Mouse (Mus musculus) CH12F3 (cell line): ENCODE data around the gene Pwp1.
"Not testable (repeated sequence)": the region's sequence is repeated elsewhere in the genome, so short reads cannot be mapped to it uniquely, and the experiment has no call there.

Experiments used
- in situ Hi-C: fragments of 300-500 bp; cut with MboI; formaldehyde crosslinking; loops from 2 replicates; pipeline ENCODE4 v1.14.3; 2020; ENCODE audit warnings: low sequenced_read_pairs

The Pwp1 gene

DNA sequence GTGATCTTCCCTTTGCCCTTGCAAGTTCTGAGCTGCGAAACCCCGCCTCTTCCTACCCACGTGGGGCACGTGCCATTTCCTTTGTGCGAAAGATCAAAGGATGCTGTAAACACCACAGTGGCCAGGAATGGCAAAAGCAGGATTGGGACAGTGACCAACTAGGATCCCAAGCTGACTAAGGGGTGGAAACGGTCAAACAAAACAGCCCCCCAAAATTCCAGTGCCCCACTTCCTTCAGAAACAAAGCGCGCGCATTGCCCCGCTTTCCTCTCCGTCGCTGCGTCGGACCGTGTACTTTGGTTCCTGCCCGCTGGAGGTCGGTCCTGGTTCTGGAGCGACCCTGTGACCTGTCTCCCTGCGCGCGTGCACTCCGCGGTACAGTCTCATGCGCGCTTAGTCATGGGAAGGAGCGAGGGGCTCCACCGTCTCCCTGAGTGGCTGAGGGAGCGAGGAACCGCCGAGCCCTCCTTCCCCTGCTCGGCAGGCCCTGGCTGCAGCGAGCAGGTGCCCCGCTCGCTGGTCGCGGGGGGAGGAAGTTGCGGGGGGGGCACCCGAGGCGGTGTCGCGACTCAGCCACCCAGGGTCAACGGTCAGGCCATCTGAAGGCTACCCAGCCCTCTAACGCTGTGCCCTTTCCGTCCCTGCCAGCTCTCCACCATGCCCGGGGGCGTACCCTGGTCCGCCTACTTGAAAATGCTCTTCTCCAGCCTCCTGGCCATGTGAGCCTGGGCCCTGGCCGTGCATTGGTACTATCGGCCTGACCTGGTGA lies at the start of gene Pwp1:
Pwp1 (plus strand) TSS at position 410 of the 769 bp plus-strand sequence.
- in situ Hi-C loops = not testable (repeated sequence)

DNA sequence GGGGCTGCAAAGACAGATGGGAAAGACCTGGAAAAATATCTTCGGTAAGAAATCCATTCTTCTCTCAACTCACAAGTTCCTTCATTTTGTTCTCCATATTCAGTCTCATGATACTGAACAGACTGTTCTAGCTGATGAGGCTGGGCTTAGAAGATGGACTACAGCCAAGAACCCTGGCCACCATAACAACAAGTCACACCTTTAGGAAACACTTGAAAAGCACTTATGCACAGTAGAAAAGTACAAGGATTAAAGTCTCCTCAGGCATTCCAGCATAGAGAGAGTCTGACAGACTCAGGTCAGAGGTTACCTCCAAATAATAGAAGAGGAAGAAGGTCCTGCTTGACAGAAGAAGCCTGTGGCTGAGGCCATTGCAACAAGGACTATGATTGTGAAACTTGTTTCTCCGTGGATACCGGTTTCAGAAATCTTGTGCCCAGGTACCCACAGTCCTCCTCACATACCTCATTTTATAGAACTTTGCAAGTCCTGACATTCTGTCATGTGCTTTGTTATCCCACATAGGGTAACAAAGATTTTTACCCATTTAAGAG lies 7.1 kb upstream of the Pwp1 start:
- in situ Hi-C loops = not testable (repeated sequence)

DNA sequence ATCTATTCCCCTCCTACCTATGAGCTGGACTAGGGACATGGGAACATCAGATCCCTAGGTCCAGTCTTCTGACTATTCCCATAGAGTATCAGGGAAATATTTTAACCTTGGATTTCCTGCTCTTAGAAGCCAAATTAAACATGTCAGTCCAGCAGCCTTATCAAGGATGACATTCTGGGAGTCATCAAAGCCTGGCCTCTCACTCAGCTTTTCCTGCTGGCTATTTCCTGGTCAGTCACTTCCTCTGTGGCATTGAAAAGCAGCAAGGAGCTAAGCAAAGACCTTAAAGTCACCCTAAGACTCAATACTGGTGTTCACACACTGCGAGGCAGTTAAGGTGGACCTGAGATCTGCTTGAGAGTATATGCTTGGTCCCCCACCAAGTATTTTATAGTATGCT lies 5.5 kb upstream of the Pwp1 start:
- in situ Hi-C loops = not testable (repeated sequence)

DNA sequence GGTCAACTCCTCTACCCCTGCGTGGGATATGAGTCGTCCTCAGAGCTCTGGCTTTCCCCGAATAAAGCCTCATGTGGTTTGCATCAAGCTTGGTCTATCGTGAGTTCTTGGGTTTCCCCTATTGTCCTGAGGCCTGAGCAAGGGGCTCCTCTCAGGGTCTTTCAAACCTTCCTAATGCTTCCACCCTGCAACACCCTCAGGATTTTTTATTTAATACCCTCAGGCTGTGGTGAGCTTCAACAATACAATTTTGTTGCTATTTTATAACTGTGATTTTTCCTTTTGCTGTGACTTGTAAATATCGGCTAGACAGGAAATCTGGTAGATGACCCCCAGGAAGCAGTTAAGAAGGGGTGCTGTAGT lies 591 bp upstream of the Pwp1 start:
- in situ Hi-C loops = not testable (repeated sequence)

DNA sequence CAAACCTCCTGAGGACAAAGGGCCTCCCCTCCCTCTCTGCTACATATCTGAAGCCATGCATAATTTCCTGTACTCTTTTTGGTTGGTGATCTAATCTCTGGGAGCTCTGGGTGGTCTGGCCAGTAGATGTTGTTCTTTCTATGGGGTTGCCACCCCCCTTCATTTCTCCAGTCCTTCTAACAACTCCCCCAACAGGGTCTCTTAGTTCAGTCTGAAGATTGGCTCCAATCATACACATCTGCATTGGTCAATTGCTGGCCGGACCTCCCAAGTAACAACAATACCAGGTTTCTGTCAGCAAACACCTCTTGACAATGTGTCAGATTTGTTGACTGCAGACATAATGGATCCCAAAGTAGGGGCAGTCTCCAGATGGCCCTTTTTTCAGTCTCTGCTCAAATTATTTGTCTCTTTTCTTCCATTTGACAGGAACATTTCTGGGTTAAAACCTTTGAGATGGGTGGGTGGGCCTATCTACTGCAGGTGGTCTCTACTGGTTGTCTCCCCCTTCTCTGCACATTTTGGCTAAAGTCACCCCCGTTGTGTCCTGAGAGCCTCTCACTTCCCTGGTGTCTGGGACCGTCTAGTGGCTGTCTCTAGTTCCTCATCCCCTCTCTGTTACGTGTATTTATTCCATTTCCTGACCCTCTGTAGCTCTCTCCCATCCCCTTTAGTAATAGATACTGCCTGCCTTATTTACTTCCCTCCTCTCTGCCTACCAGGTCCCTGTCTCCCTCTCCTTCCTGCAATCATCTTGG lies 17.0 kb downstream of the Pwp1 start:
- in situ Hi-C loops = no loop called here

GRCm38 (mm10) chr10:85871698-85872478 lies 42.6 kb downstream of the Pwp1 start:
- in situ Hi-C loops = no loop called here

DNA sequence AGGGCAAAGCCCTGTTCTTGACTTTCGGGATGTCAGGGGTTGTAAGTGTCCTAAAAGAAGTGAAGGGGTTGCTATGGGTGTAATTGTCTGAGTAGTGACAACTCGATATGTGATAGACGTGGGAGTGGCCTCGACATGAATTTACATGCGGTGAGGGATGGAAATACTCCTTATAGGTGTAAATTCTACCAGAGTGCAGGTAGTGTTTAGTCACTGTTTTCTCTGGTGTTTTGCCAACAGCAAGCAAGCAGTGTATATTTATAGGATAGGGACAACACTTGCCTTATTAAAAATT lies 43.1 kb downstream of the Pwp1 start:
- in situ Hi-C loops = no loop called here

- in situ Hi-C loops = no loop called here
Measured at GRCm38 (mm10) chr10:85873861-85874544, 44.7 kb downstream of the Pwp1 start.

DNA sequence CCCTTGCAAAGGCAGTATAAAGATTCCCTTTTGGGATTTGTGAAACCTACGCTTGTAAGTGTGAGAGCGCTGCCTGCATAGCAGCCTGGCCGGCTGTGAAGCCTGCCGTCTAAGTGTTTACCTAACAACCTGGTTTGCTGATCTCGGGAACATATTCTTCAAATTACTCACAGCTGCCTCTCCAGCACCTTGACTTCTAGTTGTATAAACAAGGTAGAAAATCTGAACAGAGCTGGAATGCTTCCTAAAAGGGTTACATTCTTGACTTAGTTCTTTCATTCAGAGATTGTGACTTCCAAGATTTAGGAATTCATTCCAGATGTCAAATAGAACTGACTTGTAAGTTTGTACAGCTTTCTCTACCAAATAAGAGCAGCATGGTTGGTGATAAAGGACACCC lies 46.5 kb downstream of the Pwp1 start:
- in situ Hi-C loops = no loop called here

DNA sequence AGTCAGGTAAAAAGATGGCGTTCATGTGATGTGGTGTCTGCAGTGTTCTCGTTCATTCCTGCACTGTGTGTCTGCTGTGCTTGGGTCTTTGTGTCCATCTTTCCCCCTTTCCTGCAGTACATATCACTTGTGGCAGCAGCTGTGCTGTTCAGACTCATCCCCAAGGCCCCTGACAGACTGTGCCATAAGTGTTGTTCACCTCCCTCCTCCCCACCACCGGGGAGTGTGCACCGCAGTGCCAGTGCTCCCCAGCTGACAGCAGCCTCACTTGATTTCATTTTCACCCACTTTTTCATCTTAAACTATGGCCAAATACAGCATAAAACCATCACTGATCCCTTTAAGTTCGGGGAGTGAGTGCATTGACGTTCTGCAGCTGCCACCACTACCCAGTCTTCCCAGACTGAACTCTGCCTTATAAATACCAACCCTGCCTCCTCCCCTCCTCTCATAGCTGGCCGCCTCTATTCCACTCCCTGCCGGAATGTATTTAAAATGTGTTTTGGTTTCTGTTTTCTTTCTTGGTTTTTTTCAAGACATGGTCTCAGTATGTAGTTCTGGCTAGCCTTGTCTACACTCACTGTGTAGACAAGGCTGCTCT lies 50.7 kb downstream of the Pwp1 start:
- in situ Hi-C loops = no loop called here

- in situ Hi-C loops = no loop called here
Measured at GRCm38 (mm10) chr10:85916498-85917309, 87.4 kb downstream of the Pwp1 start, which contains the start of gene Prdm4. Prdm4 (minus strand) TSS chr10:85917142.

DNA sequence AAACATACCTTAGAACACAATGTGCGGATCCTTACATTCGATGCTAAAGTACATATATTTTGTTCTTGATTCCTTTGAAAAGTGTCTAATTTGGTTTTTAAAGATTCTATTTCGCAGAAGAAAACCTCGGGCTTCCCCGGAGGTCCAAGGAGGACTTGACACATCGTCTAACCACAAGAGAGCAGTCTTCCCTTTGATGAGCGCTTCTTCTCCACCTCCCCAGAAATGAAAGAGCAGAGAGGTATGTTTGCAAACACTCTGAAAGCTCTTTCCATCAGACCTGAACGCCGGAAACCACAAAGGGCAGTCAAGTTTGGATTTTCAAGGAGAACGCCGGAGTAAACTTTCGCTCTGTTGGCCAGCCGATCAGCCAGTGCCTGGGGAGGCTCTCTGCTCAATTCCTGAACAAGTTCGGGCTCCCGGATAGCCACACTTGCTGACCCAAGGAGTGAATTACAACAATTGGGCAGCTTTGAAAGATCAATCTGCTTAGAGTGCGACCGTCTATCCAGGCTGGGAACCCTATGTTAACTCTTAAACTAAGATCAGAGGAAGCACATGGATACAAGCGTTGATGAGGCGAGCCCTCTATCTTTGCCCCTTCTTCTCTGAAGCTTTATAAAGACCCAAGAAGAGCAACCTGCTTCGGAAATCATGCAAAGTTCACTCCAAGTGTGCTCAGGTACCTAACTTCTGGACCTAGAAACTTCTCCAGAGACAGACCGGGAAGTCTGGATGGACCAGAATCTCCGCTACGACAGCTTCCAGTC lies 98.6 kb downstream of the Pwp1 start, which contains the start of gene Ascl4:
Ascl4 (plus strand) TSS at position 6 of the 770 bp plus-strand sequence.
- in situ Hi-C loops = no loop called here

- in situ Hi-C loops = no loop called here
Measured at GRCm38 (mm10) chr10:85928499-85929207, 99.4 kb downstream of the Pwp1 start.

GRCm38 (mm10) chr10:85929208-85929591 lies 99.9 kb downstream of the Pwp1 start:
- in situ Hi-C loops = no loop called here

DNA sequence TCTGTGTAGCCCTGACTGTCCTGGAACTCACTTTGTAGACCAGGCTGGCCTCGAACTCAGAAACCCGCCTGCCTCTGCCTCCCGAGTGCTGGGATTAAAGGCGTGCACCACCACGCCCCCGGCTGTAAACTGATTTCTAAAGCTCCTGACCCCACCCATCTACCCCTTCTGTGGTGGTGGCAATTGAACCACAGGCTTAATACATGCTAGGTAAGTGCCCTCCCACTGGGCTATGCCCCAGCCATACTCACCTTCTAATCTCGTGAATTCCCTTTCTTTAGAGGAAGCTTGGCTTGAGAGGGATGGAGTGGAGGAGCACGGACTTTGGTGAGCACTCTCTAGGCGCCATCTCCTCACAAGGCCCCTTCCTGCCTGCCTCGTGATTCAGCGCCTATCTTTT lies 100.7 kb downstream of the Pwp1 start:
- in situ Hi-C loops = no loop called here

DNA sequence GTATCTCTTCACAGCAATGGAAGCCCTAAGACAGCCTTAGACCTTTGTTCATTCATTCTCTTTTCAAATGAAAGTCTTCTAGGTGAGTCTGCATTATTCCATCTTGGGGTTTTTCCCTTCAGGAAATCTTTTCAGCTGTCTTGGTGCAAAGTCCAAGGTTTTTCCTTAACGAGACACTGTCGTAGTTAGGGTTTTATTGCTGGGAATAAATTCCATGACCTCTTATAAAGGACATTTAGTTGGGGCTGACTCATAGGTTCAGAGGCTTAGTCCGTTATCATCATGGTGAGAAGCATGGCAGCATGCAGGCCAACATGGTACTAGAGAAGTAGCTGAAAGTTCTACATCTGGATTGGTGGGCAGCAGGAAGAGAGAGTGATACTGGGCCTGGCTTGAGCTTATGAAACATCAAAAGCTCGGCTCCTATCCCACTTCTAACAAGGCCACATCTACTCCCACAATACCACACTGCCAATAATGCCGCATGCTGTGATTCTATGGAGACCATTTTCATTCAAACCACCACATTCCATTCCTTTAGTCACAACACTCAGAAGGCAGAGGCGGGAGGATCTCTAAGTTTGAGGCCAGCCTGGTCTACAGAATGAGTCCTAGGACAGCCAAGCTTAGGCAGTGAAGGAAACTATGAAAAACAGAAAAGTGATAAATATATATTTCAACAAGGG lies 107.1 kb downstream of the Pwp1 start:
- in situ Hi-C loops = no loop called here
